Mouse (Mus musculus) adrenal gland, postnatal 14 days (tissue): ENCODE results near the gene Ctbs. TPM values are rescaled to one million over a fixed set of nuclear protein-coding genes. Genes with fewer than 3 reads are reported as not detected.
"Not testable (repeated sequence)": the region's sequence is repeated elsewhere in the genome, so short reads cannot be mapped to it uniquely, and the experiment has no call there.

Source experiments
- DNase-seq: peaks from one replicate; pipeline ENCODE4 v3.0.0; 2021; ENCODE audit warnings: mixed read lengths
- long read RNA-seq, 2 experiments: library from polyadenylated mRNA; stranded (forward); transcript quantifications; one replicate each; pipeline ENCODE4 v2.0.0; 2021
- total RNA-seq: library from RNA; stranded (reverse); gene quantifications from 2 replicates; pipeline ENCODE4 v1.2.3, GENCODE M21; 2021

Ctbs gene
- 9.6 and 9.8 TPM in 2 replicates for total RNA-seq
- long read RNA-seq, experiment 1, partial matches to known transcripts = 0 of 4 reads
- long read RNA-seq, experiment 1, other reads (novel, unspliced or antisense) = 3 of 4 reads
- long read RNA-seq, experiment 2, partial matches to known transcripts = 0 of 9 reads
- long read RNA-seq, experiment 2, other reads (novel, unspliced or antisense) = 7 of 9 reads

DNA sequence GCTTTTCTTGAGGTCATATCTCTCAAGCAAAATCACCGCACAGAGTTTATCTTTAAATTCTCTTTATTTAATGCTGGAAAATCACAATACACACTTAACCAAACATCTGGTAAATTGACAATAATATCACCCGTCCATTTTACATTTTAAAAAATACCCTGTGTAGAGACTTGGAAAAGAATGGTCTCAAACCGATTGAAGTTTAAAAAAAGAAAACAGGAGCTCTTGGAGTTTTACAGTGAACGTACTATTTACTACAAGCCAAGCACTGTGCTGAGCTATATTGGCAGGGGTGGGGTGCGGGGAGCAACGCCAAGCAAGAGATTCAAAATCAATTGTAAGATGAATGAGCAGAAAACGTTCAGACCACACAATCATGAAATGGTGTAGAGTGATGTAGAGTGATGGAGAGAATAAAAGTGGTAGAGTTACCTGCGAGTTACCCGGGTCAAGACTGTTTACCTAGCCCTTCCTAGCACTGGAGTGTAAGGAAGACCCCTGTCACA, at the start of gene Ctbs:
Ctbs (plus strand) TSS at position 51 of the 506 bp plus-strand sequence.
- no peak for DNase-seq

DNA sequence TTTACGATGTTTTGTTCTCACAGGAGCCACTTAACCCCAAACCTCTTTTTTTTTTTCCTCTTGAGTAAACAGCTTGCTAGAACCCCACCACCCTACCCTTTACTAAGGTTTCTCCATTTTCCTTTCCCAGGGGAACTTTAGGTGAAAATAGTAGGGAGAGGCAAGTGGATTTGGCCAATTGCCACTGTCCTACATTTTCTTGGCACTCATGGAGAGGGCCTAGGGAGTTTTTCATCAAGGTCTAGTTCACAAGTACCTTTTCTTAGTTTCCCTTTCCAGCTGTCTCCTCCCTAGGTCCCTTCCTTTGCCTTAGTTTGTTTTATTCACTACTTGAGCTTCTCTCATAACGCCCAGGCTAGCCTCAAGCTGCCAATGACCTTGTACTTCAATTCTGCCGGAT, 45.8 kb upstream of the Ctbs start:
- peak; percentile 14 for DNase-seq

DNA sequence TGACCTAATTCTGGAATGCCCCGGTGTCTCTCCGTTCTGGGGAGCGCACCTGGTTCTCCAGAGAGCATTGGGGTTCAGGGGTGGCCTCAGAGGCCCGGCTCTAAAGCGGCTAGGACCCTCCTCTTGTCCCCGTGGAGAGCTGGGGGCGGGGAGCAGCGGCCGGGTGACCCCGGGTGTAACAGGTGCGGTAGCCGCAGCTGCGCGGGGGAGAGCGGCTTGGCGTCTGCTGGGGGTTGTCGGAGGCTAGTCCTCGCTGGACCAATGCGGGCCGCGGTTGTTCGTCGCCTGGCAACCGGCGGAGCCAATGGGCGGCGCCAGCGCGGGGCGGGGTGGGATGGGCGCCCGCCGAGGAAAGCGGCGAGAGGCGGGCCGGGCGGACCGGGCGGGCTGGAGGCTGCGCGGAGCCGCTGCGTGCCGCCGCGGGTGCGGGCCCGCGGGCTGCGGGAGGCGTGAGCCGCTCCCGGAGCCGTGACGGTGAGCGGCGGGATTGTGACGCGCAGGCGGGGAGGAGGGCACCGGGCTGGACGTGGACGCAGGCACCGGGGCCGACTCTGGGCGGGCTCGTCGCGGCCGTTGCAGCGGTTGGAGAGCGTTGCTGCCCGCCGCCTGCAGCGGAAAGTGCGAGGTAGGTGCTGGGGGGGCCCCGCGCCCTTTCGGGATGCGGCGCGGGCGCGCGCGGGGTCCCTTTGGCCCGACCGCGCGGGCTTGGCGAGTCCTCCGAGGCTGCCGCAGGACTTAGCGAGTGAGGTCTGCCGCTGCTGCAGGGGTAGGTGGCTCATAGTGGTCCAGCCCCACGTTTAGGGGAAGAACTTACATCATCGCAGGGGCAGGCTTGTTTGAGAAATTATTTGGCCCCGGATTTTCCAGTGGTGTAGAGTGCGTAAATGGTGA, 45.0 kb upstream of the Ctbs start, which contains the start of gene Ssx2ip:
Ssx2ip (plus strand) TSS at position 332 of the 891 bp plus-strand sequence.
- peak; percentile 100 for DNase-seq

DNA sequence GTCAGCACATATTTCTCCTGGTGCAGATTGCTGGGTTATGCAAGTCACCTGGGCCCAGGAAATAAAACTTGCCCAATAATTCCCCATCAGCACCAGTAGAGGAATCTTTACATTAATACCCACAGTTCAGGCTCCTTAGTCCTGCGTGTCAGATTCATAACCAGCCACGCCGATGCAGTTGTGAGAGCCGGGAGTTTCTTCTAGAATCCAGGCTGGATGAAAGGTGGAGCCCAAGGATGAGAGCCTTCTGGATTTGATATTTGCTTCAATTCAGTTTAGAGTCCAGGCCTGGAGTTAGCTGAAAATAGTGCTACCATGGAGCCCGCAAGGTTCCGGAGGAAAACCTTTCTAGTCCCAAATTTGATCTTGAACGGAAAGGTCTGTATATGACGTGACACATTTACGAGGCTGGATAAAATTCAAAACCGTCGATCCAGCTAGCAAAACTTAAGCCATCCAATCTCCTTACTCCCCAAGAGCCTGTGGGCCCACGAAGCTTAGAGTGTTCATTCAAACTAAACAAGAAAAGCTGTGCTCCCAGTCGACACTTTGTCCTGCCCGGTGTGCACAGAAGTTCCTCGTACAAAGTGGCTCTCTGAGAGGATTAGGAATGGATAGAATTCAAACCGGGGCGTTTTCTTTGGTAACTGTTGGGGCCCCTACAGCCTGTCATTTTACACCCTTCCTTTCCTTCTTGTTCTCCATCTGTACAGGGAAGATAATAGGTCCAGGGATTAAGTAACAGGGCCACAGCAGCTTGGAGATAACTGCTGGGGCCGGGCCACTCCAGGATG, 44.2 kb upstream of the Ctbs start:
- no peak for DNase-seq

DNA sequence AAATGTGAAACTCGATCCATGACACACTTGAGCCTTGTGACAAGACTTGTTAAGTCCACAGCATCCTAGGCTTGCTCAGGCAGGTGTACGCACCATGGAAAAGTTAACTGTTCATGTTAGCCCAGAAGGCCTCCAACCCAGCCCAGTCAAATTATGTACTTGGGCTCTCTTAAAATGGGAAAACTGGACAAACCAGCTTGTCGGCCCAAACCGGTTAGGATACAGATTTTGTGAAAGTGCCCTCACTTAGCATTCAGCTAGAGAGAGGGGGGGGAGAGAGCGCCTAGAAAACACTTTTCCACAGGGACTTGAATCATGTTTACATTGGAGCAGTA, 43.6 kb upstream of the Ctbs start:
- DNase-seq = no peak

DNA sequence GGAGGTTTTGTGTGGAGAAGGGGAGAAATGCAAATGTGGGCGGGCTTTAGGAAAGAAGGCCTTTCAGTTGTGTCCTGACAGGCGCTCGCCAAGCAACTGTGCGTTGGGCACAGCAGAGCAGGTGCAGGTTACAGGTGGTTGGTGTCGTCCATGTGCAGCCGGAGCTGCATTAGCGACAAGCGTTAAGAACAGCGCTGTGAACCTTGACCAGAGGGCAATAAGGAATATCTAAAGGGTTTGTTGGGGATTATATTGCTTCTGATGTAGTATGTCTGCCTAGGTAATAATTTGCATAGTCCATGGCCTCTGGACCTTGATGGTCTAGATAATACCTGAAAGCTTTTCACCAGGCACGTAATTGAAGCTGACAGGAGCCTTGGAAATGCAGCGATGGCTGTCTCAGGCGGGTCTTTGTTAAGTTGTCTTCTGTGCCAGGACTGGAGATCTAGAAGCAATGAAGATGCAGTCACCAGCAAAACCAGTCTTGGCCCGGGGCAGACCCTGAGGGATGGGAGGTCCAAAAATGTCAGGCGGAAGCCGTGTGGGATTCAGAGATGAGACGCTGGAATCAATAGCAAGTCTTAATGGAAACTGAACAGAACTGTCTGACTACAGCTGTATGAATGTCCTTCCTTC, 42.4 kb upstream of the Ctbs start:
- no peak for DNase-seq

DNA sequence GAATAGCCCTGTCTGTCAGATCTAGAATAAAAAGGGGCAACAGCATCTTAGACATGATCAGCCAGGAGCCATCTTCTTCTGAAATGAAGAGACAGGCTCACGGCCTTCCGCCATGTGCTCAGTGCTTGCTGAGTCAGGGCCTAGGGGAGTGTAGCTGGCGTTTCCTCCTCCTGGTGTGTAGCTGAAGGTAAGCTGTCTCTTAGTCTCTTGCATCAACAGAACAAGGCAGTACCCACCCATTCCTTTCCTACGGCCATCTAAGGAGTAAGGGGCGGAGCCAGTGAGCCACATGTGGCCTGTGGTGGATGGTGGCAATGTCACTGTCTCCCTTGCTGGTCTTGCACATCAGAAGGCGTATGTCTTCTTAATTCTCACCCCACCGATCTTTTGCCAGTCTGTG, 39.5 kb upstream of the Ctbs start:
- no peak for DNase-seq

DNA sequence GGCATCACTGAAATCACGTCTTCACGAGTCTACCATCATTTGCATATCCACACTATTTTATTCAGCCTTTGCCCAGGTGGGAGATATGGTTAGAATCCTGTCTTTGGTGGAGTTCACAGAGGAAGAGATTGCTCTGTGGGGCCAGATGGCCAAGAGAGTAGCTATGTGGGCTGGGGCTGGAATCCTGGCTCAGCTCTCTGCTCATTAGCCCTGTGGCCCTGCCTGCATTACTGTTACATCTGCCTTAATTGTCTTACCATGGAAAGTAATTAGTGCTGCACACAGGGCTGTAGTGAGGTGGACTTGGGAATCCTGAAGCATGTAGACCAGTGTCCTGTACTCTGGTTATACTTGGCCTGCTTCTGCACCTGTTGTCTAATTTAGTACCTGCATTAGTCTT, 37.6 kb upstream of the Ctbs start:
- DNase-seq = no peak

DNA sequence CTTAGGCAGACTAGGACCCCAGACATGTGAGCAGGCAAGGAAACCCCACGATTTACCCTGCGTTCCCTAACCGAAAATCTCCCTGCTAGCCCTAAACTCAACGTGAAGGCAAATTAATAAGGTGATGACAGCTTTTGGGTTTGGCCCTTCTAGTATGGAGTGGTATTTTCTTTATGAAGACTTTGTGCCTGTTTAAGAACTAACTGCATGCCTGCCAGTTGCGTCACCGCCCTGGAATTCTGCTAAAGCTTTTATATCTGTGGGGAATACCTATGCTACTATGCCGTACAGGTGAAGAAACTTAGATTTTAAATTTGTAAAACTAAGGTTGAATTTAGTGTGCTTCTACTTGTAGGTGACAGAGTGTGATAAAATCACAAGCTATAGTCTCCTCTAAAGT, 37.1 kb upstream of the Ctbs start:
- DNase-seq = no peak

DNA sequence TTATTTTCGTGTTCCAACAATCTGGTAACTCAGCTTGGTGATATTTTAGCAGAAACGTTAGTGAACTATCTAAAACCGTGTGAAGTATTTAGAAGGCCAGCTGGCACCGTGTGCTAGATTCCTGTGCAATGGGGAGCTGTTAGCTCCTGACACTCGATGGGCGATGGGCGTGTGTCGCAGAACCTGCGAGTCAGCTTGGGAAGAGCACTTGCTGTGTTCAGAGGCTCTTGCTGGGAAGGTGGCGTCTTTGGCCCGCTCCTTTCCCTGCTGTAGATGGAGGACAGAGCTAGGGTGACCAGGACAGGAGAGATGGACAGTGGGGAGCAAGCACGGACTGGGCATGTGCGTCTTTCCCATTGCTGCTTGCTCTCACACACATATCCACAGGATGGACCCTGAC, 36.6 kb upstream of the Ctbs start:
- no peak for DNase-seq

DNA sequence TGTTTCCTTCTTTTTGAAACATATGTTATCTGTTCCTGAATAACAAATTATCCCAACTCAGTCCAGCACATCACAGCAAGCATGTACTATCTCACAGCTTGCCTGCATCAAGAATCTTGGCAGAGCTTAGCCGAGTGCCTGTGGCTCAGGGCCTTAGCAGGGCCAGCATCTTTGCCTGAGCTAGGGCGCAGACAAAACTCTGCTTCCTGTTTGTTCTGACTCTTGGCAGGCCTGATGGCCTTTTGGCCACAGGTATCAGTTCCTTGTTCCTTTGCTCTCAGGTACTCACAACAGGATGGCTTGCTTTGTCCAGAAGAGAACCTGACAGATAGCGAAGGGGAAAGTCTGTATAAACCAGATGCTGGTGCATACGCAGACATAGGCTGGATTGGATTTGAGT, 35.6 kb upstream of the Ctbs start:
- no peak for DNase-seq

DNA sequence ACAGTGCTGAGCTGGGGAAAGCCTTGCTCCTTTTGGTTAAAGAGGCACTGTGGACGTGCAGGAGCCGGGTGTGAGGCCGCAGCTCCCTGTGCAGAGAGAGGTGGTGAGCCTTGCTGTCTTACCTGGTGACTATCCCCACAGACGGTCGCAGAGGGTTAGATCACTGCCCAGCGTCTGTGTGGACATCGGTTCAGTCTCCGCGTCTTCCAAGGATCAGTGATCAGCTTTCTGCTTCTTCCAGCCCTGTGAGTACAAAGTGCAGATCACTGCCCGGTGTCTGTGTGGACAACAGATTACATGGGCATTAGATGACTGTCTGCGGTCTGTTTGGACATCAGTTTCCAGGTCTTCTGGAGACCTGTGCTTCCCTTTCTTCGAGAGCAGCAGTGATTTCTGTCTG, 35.0 kb upstream of the Ctbs start:
- DNase-seq = no peak

DNA sequence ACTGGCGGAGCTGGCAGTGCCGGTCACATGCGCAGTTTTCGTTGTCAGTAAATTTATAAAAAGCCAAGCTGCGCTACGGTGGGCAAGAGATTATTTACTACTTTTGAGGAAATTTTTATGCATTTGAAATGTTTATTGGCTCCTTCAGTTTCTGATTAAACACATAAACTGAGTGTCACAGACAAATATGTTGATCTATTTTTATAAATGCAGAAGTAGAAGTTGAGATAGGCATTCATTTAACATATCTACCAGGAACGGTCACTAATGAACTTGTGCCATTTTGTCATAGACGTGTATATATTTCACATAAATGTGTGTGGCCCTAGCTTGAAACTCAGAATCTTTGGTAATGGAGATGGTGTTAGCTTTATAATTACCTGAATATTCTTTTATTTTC, 31.7 kb upstream of the Ctbs start:
- DNase-seq = no peak

DNA sequence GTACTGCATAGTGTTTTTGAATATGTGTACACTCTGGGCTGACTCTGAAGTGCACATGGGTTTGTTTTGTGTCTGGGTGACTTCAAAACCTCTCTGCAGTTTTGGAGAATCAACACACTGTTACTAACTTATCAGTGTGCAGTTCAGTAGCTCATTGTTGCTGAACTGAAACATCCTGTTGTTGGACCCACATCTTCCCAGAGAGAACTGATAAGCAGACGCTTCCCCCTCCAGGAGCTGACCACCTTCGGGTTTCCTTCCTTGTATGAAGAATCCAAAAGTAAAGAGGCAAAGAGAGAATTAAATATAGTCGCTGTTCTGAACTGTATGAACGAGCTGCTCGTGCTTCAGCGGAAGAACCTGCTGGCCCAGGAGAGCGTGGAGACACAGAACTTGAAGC, 30.7 kb upstream of the Ctbs start:
- DNase-seq = no peak

DNA sequence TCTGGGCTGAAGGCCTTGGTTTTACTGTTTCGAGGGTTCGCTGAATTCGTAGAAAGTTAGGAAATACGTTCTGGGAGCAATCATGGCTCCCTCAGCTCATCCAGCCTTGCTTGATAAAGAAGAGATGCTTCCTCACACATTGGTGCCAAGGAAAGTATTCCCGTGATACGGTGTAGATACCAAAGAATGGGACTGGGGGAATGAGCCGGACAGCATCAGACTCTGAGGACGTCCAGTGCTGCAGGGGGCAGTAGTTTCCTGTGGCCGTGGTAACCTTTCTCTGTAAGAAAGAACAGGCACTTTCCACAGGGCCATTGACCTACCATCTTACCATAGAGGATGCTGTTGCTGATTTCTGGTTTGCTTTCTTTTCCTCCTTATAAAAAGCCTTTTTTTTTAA, 30.1 kb upstream of the Ctbs start:
- DNase-seq = no peak

DNA sequence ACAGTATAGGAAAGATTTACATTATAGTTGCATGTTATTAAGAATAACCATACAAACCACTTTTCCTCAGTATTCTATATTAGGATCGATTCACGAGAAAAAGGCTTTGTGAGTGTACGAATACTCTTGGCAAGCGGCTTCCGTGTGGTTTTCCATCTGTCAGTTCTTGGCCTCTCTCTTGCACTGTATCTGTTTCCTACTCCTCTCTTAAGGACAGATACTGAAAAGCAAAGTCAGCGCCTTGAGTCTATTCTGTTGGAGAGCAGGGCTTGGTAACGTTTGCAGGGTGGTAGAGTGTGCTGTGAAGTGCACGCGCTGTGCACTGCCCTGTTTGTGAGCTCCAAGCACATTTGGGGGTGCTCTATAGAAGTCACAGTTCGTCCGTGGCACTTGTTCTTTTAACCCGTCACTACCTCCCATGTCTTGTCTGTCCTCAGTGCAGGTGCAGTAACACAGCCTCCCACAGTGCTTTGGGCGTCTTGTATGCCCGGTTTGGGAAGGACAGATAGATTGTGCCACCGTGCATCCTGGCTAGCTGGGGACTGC, 29.5 kb upstream of the Ctbs start:
- no peak for DNase-seq

DNA sequence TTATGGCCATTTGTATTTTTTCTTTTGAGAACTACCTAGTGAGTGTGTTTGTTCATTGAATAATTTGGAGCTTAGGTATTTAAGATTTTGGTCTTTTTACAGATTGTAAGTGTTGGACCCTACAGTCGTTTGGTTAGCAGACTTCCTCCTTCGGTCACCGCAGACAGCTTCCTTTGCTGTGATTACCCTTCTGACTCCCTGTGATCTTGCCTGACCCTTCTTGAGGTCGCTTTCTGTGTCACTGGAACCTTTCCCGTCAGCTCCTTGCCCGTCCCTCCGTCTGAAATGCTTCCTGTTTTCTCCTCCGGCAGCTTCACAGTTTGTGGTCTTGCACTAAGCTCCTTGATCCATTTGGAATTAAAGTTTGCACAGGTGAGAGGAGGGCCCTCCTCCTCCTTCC, 27.8 kb upstream of the Ctbs start:
- no peak for DNase-seq

DNA sequence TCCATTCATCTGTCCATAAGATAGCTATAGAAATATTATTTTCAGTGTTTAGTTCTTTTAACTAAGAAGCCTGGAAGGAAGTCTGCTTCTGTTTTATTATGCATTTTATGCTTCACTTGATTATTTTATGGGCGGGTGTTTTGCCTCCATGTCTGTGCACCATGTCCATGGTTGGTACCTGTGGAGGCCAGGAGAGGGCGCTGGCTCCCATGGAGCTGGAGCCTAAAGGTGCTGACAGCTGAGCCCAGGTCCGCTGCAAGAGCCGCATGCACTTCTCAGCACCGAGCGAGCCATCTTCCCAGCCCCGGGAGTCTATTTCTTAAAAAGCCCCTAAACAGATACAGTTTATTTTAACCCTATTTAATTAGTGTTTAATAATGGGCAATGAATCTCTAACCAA, 25.9 kb upstream of the Ctbs start:
- DNase-seq = no peak

DNA sequence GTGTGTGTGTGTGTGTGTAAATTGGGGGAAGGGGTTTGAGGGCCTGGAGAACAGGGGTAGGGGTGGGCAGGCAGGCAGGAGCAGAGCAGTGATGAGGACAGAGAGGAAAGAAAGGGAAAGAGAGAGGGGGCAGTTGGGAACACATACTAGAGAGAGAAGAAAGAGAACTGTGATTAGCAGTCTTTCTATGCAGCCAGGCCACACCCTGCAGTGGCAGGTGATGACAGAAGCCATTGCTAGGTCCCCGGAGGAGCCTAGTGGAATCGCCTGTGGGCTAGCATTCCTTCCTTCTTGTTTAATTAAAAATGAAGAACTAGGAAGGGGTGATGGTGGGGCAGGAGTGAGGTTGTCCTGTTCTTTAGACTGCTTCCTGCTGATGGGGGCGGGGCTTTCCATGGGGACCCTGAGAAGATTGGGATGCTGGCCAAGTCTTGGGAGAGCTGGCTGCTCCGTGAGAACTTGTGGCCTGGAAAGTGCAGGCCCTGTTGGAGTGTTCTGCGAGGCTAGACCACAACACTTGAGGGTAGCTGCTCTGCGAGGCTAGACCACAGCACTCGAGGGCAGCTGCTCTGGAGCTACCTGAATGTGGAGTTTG, 25.2 kb upstream of the Ctbs start:
- no peak for DNase-seq

DNA sequence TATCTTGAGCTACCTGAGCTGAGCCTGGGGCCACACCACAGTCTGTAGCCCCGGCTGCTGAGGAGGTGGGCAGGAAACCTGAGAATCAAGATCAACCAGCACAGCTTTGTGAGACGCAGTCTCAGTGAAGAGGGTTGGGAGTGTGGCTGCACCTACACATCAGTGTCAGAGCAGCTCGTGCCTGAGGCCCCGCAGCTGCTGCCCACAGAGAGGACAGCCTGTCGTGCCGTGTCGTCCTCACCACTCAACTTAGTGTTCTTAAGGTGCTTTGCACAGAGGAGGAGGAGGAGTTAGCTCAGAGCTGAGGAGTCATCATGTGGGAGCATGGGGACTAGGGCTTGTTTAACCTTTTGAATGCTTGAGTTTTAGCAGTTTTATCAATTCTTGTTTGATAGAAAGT, 23.7 kb upstream of the Ctbs start:
- DNase-seq = no peak

DNA sequence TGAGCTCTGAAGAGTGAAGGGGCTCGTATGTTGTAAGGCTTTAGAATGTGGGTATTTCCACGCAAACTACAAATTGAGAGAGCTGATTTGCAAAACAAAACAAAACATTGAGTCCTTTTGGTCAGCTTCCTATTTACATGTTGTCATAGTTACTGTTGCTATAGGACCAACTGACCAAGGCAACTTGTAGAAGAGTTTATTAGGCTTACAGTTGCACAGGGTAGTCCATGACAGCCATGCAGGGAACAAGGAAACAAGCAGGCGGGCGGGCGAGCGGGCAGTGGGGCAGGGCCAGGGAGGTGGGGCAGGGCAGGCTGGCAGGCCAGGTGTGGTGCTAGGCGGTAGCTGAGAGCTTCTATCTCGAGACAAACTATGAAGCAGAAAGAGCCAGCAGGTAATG, 23.1 kb upstream of the Ctbs start:
- DNase-seq = no peak

DNA sequence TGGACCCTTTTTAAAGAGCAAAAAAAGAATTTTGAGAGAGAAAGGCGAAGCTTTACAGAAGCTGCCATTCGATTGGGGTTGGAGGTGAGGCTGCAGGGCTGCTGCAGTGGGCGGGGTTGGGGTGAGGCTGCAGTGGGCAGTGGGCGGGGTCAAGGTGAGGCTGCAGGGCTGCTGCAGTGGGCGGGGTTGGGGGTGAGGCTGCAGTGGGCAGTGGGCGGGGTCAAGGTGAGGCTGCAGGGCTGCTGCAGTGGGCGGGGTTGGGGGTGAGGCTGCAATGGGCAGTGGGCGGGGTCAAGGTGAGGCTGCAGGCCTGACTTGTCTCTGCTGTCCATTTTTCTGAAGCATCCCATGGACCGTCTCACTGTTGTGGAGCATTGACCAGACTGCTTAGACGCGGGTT, 16.5 kb upstream of the Ctbs start:
- not testable (repeated sequence) for DNase-seq
